Mouse (Mus musculus): ENCODE measurements around the gene Ttll8.

Gene Ttll8

DNA sequence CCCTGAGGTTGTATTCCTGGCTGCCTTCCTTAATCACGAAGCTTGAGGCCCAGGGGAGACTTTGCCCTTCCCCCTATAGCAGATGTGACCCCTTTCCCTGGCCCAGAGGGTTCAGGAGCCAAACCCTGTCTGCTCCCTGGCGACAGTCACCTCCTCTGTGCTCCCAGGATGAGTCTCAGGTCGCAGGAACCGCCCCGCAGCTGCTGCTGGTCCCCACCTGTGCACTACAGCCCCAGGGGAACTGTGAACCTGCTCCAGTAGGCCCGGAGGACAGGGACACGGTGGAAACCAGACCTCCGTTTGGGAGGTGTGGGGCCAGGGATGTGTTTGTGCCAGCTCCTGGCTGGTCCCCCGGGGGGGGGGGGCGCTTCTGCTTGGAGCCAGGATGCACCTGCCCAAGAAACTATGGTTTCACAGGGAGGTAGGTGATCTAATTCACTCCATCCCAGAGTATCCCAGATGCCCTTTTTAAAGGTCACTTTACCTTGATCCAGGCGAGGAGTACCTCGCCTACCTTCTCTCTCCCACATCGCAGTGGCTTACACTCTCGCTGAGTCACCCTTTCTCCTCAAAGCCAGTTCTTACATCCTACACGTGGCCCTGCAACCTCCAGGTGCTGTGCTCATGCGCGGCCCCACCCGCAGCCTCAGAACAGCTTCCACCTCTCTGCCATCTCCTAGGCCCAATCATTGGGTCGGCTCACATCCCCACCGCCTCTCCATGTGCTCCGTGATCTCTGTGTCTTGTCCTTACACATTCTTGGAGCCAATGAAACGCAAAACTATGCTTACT lies 72.8 kb downstream of the Ttll8 start:
- DNase-seq = no peak

DNA sequence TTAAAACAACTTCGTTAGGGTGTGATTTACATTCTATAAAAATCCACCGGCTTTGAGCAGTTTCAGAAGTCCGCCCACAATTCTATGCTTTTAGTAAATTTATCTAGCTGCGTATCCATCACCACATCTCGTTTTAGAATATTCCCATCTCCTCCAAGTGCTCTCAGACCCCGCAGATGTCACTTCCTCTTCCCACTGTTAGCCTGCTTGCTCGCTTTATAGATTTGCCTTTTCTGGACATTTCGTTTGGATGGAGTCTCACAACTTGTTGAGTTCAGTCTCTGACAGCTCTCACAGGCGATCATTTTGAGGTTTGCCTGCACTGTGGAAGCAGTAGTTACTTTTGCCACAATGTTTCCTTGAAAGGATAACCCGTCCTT lies 77.2 kb downstream of the Ttll8 start:
- no peak for DNase-seq

DNA sequence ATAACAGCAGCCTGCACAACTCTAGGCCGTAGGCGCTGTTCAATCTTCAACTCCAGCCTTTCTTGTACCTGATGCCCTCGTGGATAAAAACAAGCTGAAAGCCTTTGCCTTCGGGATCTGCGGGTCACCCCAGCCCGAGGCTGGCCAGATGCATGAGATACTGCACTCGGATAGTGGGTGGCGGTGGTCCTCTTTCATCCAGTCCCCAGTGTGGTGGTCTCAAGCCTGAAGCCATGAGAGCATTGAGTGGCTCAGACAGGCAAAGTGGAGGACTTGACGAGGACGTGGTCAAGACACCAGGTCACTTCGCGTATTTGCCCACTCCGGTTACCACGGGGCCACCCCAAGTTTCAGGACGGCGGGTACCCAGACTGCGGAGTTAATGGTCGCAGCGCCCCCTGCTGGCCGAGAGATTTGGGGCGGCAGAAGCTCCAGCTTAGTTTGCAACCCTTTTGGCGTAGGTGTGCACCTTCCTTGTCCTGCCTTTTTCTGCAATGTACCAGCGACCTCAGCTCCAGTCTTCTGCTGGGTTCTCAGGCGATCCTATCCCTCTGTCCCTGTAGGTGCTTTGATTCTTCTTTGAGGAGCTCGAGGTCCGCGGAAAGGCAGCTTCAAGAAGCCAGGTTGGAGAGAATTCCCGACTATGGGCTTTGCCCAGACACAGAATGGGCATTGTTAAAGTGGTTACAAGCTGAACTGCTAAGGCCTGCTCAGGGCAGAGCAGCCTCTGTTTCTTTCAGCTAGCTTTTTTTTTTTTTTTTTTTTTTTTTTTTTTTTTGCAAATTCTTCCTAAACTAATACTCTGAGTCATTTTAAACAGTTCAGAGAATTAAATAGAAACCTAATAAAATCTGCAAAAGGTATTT lies 77.8 kb downstream of the Ttll8 start:
- DNase-seq = peak; percentile 68

DNA sequence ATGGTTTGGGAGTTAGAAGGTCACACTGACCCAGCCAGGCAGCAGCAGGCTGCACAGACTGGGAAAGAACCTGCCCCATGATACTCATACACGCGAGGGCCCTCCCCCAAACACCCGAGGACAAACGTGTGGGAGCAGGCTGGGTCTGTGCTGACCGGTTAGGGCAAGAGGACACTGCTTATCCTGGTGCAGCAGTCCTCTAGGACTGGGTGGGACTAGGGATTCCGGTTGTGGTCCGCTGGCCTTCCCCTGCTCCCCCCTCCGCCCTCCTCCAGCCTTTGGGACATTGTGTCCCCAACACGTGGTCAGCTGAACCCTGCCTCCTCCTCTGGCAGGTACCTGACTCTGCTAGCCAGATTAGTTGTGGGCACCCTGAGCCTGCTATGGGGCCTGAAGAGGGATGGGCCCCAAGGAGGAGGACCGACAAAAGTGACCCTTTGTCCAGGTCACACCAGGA lies 78.6 kb downstream of the Ttll8 start:
- no peak for DNase-seq

DNA sequence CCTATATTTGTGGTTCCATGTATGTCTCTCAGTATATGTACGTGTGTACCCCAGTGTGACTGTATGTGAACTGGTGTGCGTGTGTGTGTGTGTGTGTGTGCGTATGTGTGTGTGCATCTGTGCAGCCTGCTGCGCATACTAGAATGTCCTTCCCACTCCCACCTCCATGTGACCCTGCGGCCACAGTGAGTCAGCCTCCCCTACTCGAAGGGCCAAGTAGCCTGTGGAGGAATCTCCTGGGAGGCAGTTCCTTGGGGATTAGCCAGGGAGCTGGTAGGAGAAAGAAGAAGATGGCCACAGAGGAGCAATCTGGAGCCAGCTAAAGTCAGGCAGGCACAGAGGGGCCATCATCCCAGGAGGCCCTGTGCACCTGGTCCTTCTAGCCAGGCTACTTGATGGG lies 79.7 kb downstream of the Ttll8 start:
- DNase-seq = no peak

DNA sequence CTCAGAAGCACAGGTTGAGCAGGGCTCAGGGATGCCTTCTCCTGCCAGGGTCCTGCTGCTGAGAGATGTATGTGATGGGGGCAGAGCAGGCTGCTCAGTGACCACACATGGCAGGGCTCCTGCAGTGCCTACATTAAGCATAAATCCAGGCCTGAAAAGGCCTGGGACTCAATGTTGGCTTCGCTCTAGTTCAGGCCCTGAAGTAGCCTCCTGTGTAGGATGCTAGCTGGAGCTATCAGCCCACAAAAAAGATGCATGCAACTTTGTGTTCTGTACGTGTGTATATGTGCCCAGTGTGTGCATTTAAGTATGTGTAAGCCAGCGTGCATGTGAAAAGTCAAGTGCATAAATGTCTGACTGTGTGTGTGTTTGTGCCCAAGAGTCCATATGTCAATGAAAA lies 80.2 kb downstream of the Ttll8 start:
- no peak for DNase-seq

DNA sequence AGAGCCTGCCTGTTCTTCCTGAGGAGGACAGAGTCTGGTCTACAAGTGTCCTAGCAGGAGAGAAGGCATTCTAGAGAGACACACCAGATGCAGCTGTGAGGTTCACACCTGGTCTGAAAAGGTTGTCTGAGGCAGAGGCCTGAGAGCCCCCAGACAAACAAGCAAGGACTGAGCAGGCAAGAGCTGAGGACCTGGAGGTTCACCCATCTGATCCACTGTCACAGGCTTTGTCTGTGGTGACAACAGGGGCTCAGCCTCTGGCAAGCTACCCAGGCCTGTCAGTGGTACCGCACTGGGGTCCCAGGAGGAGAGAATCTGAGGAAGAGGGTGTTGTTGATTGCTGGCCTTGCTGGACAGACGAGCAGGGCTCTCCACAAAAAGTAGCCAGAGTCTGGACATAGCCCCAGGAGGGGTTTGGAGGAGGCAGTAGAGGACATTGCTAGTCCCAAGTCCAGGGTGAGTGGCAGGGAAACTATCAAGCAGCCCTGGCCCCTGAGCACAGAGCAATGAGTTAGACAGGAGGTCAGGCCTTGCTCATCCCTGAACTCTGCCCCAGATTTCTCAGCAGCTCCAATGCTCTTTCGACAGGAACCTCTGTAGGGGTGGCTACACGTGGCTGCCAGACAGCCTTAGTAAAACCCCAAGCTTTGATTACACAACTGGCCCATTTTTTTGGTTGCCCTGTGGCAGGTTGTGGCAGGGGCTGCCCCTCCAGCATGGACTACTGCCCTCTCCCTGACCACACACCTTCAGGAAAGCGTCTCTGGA lies 83.6 kb downstream of the Ttll8 start:
- DNase-seq = no peak

DNA sequence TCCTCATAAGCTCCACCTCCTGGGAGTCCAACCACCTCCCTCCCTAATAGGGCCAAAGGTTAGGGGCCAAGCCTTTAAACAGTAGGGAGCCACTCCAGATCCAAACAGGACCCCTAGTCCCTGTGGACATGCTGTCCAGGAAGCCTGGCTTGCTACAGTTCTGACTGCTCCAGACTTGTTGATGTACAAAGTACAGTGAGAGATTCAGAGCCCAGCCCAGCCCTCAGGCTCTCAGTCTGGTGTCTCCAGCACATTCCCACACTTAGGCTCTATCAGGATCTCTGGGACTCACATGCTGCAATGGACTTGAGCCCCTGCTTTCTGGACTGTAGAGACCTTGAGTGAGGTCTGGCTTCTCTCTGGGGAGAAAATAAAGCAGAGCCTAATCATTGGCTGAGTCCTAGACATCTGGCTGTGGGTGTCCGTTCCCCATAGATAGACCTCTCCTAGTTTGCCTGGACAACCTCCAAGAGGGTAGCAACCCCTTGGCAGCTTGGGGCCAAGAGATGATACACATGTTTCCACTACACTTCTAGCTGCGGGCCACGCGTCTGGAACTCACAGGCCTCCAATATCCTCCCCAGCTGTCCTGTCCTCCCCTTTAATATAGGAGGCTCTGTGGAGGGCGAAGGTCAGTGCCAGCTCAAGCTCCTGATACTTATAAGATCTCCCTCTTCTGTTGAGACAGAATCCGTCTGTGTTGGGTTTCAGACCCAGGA lies 86.0 kb downstream of the Ttll8 start:
- DNase-seq = no peak

DNA sequence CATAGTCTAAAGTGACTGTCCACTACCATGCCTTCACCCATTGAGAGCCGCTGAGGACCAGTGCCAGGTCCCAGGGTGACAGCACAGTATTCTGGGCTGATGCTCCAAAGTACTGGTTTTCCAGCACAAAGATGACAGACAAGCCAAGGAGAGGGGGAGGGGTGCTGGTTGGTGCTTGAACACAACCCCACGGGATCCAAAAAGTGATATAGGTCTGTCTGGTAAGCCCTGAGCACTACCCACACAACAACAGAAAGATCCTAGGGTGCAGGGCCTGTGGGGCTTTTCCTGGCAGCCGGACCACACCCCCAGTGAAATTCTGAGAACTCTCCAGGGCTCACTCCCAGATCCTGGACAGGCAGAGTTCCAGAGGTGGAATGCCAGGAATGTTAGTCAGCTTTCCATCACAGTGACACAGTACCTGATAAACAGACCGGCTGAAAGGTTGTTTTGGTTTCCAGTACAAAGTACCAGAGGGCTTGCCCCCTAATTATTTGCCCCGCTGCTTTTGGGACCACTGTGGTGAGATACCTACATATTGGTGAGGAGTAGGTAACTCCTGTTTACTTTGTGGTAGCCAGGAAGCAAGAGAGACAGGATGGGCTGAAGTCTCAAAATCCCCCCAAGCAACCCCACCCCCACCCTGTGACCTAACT lies 86.7 kb downstream of the Ttll8 start:
- DNase-seq = no peak

DNA sequence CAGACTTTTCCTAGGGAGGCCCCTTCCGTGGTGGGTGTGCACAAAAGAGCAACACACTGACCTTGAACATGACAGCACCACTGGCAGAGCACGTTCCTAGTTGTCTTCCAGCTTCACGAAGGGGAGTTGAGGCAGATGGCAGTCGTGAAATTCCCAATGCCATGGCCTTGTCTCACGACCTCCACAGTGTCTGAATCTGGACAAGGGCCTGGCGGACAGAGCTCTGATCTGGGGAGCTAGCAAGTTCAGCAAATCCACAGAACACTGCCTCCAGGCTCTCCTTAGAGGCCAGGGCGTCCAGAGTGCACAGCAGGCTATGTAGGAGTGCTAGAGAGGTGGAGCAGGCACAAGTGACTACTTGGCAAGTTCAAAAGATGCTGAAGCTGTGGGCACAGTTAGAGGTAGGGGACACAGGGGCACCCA lies 87.3 kb downstream of the Ttll8 start:
- DNase-seq = no peak

DNA sequence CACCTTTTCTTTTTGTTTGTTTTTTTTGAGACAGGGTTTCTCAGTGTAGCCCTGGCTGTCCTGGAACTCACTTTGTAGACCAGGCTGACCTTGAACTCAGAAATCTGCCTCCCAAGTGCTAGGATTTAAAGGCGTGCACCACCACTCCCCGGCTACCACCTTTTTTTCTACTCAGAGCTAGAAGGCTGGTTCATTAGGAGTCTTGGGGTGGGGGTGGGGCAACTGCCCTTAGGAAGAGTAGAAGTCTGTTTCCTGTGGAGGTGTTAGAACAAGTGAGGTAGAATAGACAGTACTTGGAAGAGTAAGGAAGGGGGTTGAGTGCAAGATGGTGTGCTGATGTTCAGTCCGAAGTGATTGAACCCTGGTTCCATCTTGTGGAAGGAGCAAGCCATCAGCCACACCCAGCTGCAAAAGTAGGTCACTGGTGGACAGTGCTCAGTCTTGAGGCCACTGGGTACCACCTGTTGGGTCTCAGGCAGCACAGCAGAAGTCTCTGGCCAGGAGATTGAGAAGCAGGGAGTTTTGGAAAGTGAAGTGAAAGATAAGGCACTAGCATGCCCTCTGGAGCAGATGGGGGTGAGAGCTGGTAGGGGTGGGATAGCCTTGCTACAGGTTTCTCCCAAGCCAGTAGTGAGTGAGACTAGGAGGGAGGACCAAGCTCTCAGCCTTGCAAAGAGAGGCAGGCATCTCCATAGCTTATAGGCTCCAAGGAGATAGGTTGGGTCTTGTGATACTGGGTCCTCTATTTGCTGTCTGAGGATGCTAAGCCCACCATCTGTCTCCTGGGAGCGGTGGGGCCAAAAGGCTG lies 88.1 kb downstream of the Ttll8 start:
- DNase-seq = no peak

DNA sequence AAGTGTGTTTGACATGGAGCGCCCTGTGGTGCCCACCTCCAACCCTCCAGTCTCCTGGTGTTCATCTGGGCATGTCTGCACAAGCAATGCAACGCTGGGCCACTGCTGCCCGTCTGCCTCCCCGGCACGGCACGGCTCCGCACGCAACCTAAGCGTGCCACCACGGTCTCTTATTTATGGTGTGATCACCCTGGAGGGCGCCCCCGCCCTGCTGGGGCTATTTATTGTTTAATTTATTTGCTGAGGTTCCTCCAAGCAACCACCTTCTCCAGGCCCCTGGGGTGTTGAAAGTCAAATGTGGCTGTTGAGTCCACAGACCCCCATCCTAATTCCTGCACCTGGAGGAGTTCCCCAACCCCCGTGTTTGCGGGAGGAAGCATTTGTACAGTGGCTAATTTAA lies 89.2 kb downstream of the Ttll8 start:
- no peak for DNase-seq

DNA sequence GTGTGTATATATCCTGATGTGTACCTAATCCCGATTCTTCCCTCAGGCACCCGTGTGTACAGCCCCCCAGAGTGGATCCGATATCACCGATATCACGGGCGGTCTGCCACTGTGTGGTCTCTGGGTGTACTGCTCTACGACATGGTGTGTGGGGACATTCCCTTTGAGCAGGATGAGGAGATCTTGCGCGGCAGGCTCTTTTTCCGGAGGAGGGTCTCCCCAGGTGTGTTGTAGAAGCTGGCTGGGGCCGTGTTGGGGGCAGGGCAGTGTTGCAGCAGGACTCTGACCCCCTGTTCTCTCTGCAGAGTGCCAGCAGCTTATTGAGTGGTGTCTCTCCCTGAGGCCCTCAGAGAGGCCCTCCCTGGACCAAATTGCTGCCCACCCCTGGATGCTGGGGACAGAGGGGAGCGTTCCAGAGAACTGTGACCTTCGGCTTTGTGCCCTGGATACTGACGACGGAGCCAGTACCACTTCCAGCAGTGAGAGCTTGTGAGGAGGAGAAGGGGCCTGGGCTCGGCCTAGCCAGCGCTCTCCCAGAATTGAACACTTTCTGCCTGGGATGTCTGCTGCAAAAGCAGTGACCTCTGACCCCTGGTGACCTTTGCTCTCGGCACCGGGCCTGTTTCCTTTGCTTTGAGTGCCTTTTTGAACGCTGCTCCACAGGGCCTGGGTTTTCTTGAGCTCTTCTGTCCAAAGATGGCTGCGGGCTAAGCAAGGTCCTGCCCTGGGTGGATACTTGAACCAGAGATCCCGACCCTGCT lies 89.8 kb downstream of the Ttll8 start:
- no peak for DNase-seq

DNA sequence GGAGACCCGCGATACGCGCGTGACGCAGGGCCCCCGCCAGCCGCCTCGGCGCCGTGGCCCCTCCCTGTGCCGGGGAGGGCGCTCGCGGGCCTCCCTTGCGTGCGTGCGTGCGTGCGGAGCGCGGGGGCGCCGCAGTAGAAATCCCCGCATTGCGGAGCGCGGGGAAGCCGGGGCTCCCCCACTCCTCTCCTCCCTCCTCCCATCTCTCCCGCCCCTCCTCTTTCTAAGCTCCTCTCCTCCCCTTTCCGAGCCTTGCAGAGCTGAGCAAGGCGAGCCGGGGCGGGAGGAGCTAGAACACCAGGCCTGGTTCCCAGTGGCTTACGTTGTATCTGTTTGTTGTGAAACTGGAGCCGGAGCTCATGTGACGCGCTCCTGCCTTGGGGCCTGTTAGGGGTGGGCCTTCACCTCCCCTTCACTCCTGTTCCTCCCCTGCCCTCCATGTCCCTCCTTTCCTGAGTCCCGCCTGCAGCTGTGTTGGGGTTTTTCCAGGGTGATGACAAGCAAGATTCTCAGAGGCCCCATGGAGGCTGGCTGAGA lies 90.5 kb downstream of the Ttll8 start:
- peak; percentile 92 for DNase-seq

DNA sequence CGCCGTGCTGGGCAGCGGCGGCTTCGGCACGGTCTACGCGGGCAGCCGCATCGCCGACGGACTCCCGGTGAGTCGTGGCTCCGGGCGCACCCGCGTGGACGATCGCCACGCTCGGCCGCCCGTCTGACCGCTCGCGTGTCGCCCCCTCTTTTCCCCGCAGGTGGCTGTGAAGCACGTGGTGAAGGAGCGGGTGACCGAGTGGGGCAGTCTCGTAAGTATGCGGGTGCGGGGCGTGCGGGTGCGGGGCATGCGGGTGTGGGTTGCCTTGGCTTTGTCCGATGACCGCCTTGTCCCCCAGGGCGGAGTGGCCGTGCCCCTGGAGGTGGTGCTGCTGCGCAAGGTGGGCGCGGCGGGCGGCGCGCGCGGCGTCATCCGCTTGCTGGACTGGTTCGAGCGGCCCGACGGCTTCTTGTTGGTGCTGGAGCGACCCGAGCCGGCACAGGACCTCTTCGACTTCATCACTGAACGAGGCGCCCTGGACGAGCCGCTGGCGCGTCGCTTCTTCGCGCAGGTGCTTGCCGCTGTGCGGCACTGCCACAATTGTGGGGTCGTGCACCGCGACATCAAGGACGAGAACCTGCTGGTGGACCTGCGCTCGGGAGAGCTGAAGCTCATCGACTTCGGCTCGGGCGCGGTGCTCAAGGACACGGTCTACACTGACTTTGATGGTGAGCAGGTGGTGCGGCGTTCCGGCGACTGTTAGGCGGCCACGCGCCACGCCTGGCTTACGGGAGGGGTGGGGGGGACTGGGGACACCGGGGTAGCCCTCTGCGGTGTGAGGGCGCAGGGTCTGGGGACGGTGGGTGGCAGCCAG lies 91.1 kb downstream of the Ttll8 start:
- peak; percentile 66 for DNase-seq

DNA sequence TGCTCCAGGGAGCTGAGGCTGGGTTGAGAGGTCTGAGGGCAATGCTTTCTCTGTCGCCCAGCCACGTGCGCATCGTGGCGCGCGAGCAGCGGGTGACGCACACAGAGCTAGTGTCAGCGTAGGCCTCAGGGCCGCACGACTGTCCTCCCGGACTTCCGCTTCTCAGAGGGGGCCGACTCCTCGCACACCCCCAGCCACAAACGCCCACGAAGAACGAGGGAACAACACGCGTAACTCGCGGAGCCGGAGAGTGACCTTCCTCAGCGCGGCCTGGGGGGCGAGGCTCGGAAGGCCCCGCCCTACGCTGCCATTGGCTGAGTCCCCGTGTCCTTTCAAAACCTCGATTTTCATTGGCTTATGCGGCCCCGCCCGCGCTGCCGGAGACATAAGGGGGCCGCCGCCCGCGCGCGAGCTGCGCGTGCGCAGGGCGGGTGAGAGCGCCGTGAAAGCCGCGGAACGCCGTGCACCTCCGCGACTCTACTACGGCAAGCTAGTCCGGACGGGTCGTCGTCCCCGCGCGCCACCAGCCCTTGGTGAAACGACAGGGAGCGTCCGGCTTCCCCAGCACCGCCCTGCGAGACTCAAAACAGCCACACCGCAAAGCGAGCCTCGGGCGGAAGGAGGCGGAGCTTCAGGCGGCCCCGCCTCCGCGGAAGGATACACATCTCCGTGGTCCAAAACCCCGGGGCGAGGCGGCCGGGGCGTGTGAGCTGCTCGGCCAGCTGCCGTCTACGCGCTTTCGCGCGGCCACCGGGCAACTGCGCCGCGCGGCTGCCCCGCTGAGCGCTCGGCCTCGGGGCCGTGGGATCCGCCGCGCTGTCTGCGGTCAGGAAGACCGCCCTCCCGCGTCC lies 92.2 kb downstream of the Ttll8 start, which contains the start of gene Pim3:
Gene Pim3 (plus strand): TSS at position 415 of the 851 bp plus-strand sequence.
- DNase-seq = peak; percentile 97

DNA sequence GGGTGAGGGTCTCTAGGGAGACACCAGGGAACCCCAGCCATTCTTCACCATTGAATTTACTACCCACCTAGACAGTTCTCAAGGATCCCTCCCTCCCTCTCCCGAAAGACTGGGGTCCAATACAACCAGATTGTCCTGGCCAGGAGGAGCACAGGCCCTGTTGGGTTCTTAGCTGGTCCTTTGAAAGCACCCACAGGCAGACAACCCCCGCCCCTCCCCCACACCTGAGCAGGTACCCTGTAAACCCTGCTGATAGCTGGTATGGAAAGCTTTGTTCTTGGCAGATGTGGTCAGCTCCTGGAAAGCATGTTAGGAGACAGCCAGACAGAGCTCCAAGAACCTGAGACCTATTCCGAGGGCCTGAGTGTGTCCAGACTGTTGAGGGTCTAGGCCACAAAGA lies 93.4 kb downstream of the Ttll8 start:
- no peak for DNase-seq
